Mouse (Mus musculus) lung, embryonic 14.5 days (tissue): ENCODE results near the gene Tmem253. TPM values are rescaled to one million over a fixed set of nuclear protein-coding genes. Genes with fewer than 3 reads are reported as not detected.
"Not testable (repeated sequence)": the region's sequence is repeated elsewhere in the genome, so short reads cannot be mapped to it uniquely, and the experiment has no call there.

Experiments used
- ATAC-seq: fragments of 200-750 bp; cut with Nextera tagmentation; 2 replicates; pipeline ENCODE4 v1.8.0; 2017; ENCODE audit warnings: mild to moderate bottlenecking, moderate TSS enrichment, moderate library complexity; ENCODE audit not compliant: insufficient read depth
- DNase-seq: peaks from one replicate; pipeline ENCODE4 v3.0.0-alpha.2; 2015
- H3K27ac ChIP-seq: fragments of 300-500 bp; sonication (generic); 2 replicates; pipeline ENCODE4 v1.5.1; 2014; ENCODE audit warnings: low read depth, mild to moderate bottlenecking, moderate library complexity
- H3K27me3 ChIP-seq: fragments of 300-500 bp; sonication (generic); 2 replicates; pipeline ENCODE4 v1.6.1; 2014; ENCODE audit warnings: low read length, control low read depth; ENCODE audit not compliant: insufficient read depth
- H3K36me3 ChIP-seq: fragments of 300-500 bp; sonication (generic); 2 replicates; pipeline ENCODE4 v1.6.1; 2014; ENCODE audit warnings: control low read depth; ENCODE audit not compliant: insufficient read depth
- H3K4me1 ChIP-seq: fragments of 300-500 bp; sonication (generic); 2 replicates; pipeline ENCODE4 v1.6.1; 2014; ENCODE audit warnings: antibody characterized with exemption, control low read depth; ENCODE audit not compliant: insufficient read depth
- H3K4me2 ChIP-seq: fragments of 300-500 bp; sonication (generic); 2 replicates; pipeline ENCODE4 v1.6.1; 2014; ENCODE audit warnings: mild to moderate bottlenecking
- H3K4me3 ChIP-seq: fragments of 300-500 bp; sonication (generic); 2 replicates; pipeline ENCODE4 v1.5.1; 2014; ENCODE audit warnings: low read depth, low read length
- H3K9ac ChIP-seq: fragments of 300-500 bp; sonication (generic); 2 replicates; pipeline ENCODE4 v1.6.1; 2014
- H3K9me3 ChIP-seq: fragments of 300-500 bp; sonication (generic); 2 replicates; pipeline ENCODE4 v1.6.1; 2016; ENCODE audit warnings: low read depth, low read length, control low read depth
- CTCF ChIP-seq: IDR thresholded peaks from 2 replicates; pipeline ENCODE4 v1.5.1; 2016; ENCODE audit warnings: antibody characterized with exemption, low read depth
- WGBS: fragments of 180-500 bp; shearing (Covaris S2); extraction: QIAGEN DNeasy Blood & Tissue Kit; methylation state at CpG from one replicate; pipeline ENCODE4 v1.1.7; 2014; 5-methylcytosine and 5-hydroxymethylcytosine counted together
- polyA plus RNA-seq: library from polyadenylated mRNA; unstranded; fragments of >200 nt; fragmentation: Nextera tagmentation; extraction: Ambion mirVana; gene quantifications from 2 replicates; pipeline ENCODE4 v1.2.1, GENCODE M21; 2014

Gene Tmem253
- polyA plus RNA-seq, 1 experiment from 2014 or later: 0.74 TPM

DNA sequence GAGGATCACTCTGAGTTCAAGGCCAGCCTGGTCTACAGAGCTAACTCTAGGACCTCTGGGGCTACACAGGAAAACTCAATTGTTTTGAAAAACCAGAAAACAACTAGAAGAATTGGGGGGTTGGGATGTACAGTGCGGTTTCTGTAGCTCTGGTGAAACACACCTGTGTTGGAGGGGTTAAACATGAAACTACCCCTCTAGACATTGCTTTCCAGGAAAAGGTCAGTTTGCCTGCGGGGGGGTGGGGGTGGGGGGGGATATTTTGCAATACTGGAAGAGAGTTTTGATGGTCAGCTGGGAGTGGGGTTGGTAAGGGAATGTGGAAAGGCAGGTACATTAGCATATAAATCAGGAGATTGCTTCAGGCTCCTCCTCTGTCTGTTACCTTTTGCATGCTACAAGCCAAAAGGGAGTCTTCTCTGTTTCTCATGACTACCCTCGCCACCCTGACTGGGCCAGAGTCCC is 6.8 kb downstream of the Tmem253 start:
- H3K9ac ChIP-seq: no peak overlapping the region
- H3K4me2 ChIP-seq: peak overlapping the region; percentile 55
- WGBS: 59% methylated on average over 3 of the region's 3 CpGs
- H3K9me3 ChIP-seq: no peaks in the 10 kb centered on the region
- peaks cover 11% of the 10 kb centered on the region; the same call in 1 of the 2 replicates for H3K4me1 ChIP-seq
- TF ChIP-seq CTCF: no peak
- DNase-seq: no peak
- ATAC-seq: no peak
- peak overlapping the region; percentile 89 for H3K27ac ChIP-seq
- no peaks in the 10 kb centered on the region for H3K27me3 ChIP-seq
- H3K36me3 ChIP-seq: no peaks in the 10 kb centered on the region
- H3K4me3 ChIP-seq: no peak overlapping the region

DNA sequence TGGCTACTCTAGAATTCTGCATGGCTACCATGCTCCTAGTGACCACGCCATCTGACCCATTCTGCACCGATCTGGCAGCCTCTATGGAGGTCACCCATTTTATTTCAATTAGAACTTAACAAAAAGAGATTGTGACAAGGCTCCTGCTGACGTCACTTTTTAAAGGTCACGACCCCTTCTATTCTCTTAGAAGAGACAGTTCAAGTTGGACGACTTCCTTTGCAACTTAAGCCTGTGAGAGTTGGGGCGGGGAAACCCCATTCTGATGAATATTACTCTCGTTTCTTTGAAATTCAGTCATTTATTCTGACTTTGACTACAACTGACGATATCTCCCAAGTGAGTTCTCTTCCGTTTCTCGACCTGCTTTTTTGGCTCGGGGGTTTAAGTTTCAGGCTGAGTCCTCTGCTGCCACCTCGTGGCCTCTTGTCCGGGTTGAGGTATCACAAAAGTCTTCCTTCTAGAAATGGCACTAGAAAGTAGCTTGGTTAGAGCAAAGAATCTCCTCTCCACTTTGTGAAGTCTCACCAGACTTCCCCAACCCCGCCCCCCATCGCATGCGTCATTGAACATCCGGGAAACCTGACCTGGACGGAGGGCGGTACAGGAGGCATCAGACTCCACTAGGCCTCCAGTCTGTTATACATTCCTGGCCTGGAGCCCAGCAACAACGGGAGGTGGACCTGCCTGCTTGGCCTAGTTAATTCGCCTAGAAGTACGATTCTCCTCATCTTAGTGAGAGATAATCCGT is 7.4 kb downstream of the Tmem253 start:
- H3K27me3 ChIP-seq: no peaks in the 10 kb centered on the region
- peak; percentile 33 for ATAC-seq
- 4% methylated on average over 23 of the region's 23 CpGs for WGBS
- H3K4me1 ChIP-seq: peaks cover 11% of the 10 kb centered on the region; the same call in 1 of the 2 replicates
- H3K4me3 ChIP-seq: peak overlapping the region; percentile 25
- H3K9me3 ChIP-seq: no peaks in the 10 kb centered on the region
- DNase-seq: peak; percentile 95
- TF ChIP-seq CTCF: peak; percentile 77
- peak overlapping the region; percentile 55 for H3K4me2 ChIP-seq
- H3K9ac ChIP-seq: peak overlapping the region; percentile 21; the same call in 1 of the 2 replicates
- no peaks in the 10 kb centered on the region for H3K36me3 ChIP-seq
- H3K27ac ChIP-seq: peak overlapping the region; percentile 89

DNA sequence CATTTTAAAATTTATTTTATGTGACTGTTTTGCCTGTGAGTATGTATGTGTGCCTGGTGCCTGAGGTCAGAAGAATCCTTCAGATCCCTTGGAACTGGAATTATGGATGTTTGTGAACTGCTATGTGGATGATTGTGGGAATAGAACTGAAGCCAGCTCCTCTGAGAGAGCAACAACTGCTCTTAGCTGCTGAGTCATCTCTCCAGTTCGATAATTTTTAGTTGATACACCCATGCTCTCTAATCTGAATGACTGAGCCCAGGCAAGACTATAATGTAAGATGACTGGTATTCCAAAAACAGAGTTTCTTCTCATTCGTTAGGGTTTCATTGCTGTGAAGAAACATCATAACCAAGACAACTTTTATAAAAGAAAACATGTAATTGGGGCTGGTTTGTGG is 8.7 kb downstream of the Tmem253 start:
- 84% methylated on average over 2 of the region's 2 CpGs for WGBS

DNA sequence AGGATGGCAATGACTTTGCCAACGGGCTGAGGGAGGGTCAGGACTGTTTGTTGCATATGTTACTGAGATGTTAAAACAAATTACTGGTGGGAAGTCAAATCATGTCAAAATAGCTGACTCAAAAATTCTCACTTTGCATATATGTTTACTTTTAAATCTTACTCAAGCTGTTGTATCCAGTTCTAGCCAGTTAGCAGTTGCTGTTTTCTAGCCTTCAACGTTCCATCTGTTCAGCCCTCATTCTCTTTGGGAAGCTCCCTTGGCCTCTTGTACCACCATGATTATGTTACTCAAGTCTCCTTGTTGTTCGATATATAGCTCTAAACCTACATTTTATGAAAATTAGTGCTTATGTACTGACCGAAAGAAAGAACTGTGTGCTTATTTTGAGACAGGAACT is 10.9 kb downstream of the Tmem253 start:
- ATAC-seq: no peak

More for the DNA sequence above, 8.7 kb downstream of the Tmem253 start:
- no peaks in the 10 kb centered on the region for H3K36me3 ChIP-seq
- no peak overlapping the region for H3K9ac ChIP-seq
- H3K4me3 ChIP-seq: no peak overlapping the region
- ATAC-seq (no peak), DNase-seq (no peak)
- no peaks in the 10 kb centered on the region for H3K9me3 ChIP-seq
- H3K27ac ChIP-seq: no peak overlapping the region
- H3K4me1 ChIP-seq: peaks cover 11% of the 10 kb centered on the region; the same call in 1 of the 2 replicates
- TF ChIP-seq CTCF: no peak
- no peak overlapping the region for H3K4me2 ChIP-seq
- H3K27me3 ChIP-seq: no peaks in the 10 kb centered on the region

DNA sequence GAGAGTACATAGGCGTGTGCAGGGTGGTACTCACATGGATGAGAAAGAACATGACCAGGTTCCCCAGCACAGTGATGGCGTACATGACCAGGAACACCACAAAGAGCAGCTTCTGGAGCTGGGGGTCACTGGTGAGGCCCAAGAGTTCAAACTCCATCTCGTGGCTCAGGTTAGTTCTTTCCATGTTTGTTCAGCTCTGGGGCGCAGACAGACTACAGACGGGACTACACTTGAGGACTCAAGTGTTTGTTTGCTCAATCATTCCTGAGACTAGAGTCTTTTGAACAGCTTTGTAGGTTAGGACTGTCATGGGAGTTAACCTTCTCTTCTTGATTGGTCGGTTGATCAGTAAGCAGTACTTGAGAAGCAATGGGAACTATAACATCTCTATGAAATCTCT is 20.5 kb downstream of the Tmem253 start:
- Histone ChIP-seq H3K27me3 (no peaks in the 10 kb centered on the region), H3K9ac (no peak overlapping the region), H3K4me1 (no peaks in the 10 kb centered on the region), H3K4me3 (no peak overlapping the region), H3K9me3 (no peaks in the 10 kb centered on the region), H3K4me2 (no peak overlapping the region), H3K27ac (no peak overlapping the region), H3K36me3 (no peaks in the 10 kb centered on the region)
- no peak for DNase-seq
- WGBS: 61% methylated on average over 6 of the region's 6 CpGs
- TF ChIP-seq CTCF: no peak
- peak; percentile 14; the same call in 1 of the 2 replicates for ATAC-seq

More for the DNA sequence above, 10.9 kb downstream of the Tmem253 start:
- no peak overlapping the region for H3K27ac ChIP-seq
- no peaks in the 10 kb centered on the region for H3K27me3 ChIP-seq
- H3K4me2 ChIP-seq: no peak overlapping the region
- H3K4me1 ChIP-seq: peaks cover 8% of the 10 kb centered on the region; the same call in 1 of the 2 replicates
- H3K4me3 ChIP-seq: no peak overlapping the region
- DNase-seq: no peak
- H3K9me3 ChIP-seq: no peaks in the 10 kb centered on the region
- H3K36me3 ChIP-seq: no peaks in the 10 kb centered on the region
- WGBS: 76% methylated on average over 4 of the region's 4 CpGs
- H3K9ac ChIP-seq: no peak overlapping the region
- TF ChIP-seq CTCF: no peak

DNA sequence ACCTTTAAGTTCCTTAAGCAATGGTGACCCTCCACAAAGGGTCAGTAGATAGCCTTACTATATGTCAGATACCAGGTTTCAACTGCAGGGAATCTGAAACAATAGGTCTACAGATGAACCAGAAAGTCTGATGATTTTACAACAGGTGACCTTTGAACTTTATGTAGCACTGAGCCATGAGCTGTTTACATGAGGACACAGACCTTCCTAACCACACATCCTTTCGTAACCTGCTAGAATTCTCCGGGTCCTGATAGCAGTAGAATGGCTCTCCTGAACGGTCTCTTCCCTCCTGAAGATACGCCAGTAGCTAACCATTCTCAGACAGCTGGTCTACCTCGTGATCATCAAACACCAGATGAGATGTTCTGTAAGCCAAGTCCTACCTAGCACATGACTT is 23.9 kb downstream of the Tmem253 start:
- no peaks in the 10 kb centered on the region for H3K27me3 ChIP-seq
- no peak overlapping the region for H3K4me2 ChIP-seq
- H3K9ac ChIP-seq: no peak overlapping the region
- no peaks in the 10 kb centered on the region for H3K9me3 ChIP-seq
- no peak for TF ChIP-seq CTCF
- DNase-seq (no peak), ATAC-seq (no peak)
- WGBS: 85% methylated on average over 5 of the region's 5 CpGs
- no peaks in the 10 kb centered on the region for H3K4me1 ChIP-seq
- no peak overlapping the region for H3K4me3 ChIP-seq
- H3K27ac ChIP-seq: no peak overlapping the region
- no peaks in the 10 kb centered on the region for H3K36me3 ChIP-seq

DNA sequence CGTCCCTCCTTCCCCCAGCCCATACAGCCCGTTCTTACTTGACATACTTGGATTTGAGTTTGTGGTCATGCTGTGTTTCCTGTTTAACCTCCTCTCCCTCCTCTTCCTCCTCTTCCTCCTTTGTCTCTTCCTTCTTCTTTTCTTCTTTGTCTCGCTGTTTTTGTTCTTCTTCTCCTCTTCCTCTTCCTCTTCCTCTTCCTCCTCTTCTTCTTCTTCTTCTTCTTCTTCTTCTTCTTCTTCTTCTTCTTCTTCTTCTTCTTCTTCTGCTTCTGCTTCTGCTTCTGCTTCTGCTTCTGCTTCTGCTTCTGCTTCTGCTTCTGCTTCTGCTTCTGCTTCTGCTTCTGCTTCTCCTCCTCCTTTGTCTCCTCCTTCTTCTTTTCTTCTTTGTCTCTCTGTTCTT is 26.9 kb downstream of the Tmem253 start, which contains the start of gene Olfr221:
Gene Olfr221 (minus strand): TSS at position 101 of the 400 bp plus-strand sequence.
- not testable (repeated sequence) for ATAC-seq, H3K4me1 ChIP-seq, H3K4me3 ChIP-seq, H3K4me2 ChIP-seq, H3K9ac ChIP-seq, H3K27me3 ChIP-seq, DNase-seq, H3K27ac ChIP-seq, H3K36me3 ChIP-seq, H3K9me3 ChIP-seq
- 63% methylated on average over 3 of the region's 3 CpGs for WGBS
